Mouse (Mus musculus): ENCODE data around the gene Exosc7. TPM values are rescaled to one million over a fixed set of nuclear protein-coding genes. Genes with fewer than 3 reads are reported as not detected.

Gene Exosc7
- total RNA-seq (2014; rRNA removed), result 40.3 and 47.5 TPM in 2 replicates
- 64.1 and 65.0 TPM in 2 replicates for polyA plus RNA-seq (2015; fragmentation: Nextera tagmentation; extraction: Ambion mirVana)

DNA sequence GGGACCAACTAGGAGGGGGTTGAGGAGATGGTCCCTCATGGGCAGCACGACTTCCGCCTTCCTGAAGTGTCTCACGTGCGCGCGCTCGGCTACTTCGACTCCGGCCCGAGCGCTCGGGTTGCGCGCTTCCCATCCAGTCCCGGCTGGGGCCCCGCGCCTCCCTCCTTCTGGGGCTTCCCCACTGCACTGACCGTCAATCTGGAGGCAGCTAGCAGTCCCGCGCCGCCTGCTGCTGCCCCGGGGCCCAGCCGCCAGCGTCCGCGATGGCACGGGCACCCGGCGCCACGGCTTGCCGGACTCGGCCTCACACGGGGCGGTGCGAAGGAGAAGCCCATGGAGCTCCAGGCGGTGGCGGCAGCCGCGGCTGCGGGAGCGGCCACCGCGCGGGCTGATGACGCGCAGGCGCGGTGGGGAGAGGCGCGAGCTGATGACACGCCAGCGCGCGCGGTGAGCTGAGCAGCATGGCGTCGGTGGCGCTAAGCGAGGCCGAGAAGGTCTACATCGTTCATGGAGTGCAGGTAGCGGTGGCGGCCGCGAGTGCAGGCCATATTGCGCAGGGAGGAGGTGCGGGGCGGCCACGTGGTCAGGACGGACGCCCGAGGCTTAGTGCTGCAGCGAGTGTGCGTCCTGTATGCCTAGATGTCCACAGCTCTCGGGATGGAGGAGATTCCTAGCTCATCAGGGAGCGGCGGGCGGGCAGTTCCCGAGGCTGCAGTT is at the start of gene Exosc7, which contains the start of gene Zdhhc3:
Gene Exosc7 (plus strand): TSS at position 411 of the 717 bp plus-strand sequence.
Gene Zdhhc3 (minus strand): TSS at position 401 of the 717 bp plus-strand sequence.
- Histone ChIP-seq H3K4me1 (ENCODE audit: insufficient read depth) (0 out of 2 replicates have a peak, but pooled peaks cover 3% of the 10 kb centered on the region), H3K27ac (ENCODE audit: low read depth, low read length) (peak within 1 kb of the TSS; percentile 95), H3K9me3 (ENCODE audit: low read length) (no peaks in the 10 kb centered on the region), H3K36me3 (ENCODE audit: insufficient read depth) (0 out of 2 replicates have a peak, but pooled peaks cover 2% of the 10 kb centered on the region), H3K4me3 (ENCODE audit: low read depth, low read length) (peak within 1 kb of the TSS; percentile 99), H3K27me3 (ENCODE audit: insufficient read depth, low read length) (no peaks in the 10 kb centered on the region), H3K9ac (peak within 1 kb of the TSS; percentile 95), H3K4me2 (ENCODE audit: low read depth) (peak within 1 kb of the TSS; percentile 87)
- under 1% methylated on average over 78 of the region's 79 CpGs for WGBS
- ATAC-seq, result peak; percentile 96
- peak; percentile 27 for TF ChIP-seq CTCF (IDR thresholded peaks at IDR 0.05; ENCODE audit: low read depth)
- peak; percentile 97 for DNase-seq

DNA sequence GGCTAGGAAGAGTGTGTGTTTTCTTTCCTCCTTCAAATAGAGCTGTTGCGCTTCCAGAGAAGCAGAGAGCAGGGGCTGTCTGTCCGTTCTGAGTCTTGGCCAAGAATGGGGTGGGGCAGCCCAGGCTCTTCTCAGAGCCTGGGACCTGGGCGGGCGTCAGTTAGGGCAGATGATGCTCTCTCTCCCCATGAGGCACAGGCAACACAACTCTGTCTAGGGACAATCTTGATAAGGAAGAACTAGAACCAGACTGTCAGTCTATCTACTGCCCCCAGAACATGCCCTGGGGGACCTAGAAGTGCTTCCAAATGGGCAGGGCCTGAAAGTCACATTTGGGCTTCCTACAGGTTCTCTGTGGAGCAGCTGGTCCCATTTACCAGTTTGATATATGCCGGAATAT is 33.9 kb upstream of the Exosc7 start:
- peaks cover 74% of the 10 kb centered on the region for H3K36me3 ChIP-seq (ENCODE audit: insufficient read depth)
- no peak for DNase-seq
- no peak overlapping the region for H3K9ac ChIP-seq
- no peak for TF ChIP-seq CTCF (IDR thresholded peaks at IDR 0.05; ENCODE audit: low read depth)
- 91% methylated on average over 5 of the region's 5 CpGs for WGBS
- no peak overlapping the region for H3K4me3 ChIP-seq (ENCODE audit: low read depth, low read length)
- H3K27ac ChIP-seq (ENCODE audit: low read depth, low read length), result no peak overlapping the region
- no peaks in the 10 kb centered on the region for H3K4me1 ChIP-seq (ENCODE audit: insufficient read depth)
- H3K27me3 ChIP-seq (ENCODE audit: insufficient read depth, low read length), result no peaks in the 10 kb centered on the region
- H3K4me2 ChIP-seq (ENCODE audit: low read depth), result no peak overlapping the region
- H3K9me3 ChIP-seq (ENCODE audit: low read length), result no peaks in the 10 kb centered on the region
- no peak for ATAC-seq

DNA sequence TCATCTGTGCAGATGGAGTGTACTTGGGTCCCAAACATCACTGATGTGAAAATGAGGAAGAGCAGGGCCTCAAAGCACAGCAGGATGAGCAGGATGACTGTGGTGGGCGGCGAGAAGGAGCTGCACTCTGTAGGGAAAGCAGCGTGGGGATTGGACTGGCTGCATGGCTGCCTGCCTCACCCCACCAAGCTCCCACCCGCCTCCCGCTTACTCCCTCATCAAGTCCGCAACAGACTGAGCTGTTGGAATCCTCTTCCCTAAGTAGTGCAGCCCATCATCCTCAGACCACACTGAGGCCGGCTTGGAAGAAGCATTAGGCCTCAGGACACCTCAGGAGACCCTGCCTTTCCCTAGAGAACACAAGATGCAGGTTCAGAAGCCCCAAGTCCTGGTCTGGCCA is 32.7 kb upstream of the Exosc7 start:
- Histone ChIP-seq H3K9me3 (ENCODE audit: low read length) (no peaks in the 10 kb centered on the region), H3K4me2 (ENCODE audit: low read depth) (no peak overlapping the region), H3K4me3 (ENCODE audit: low read depth, low read length) (no peak overlapping the region), H3K27ac (ENCODE audit: low read depth, low read length) (no peak overlapping the region), H3K27me3 (ENCODE audit: insufficient read depth, low read length) (no peaks in the 10 kb centered on the region), H3K9ac (no peak overlapping the region), H3K36me3 (ENCODE audit: insufficient read depth) (peaks cover 77% of the 10 kb centered on the region), H3K4me1 (ENCODE audit: insufficient read depth) (no peaks in the 10 kb centered on the region)
- WGBS, result 88% methylated on average over 7 of the region's 7 CpGs
- no peak for TF ChIP-seq CTCF (IDR thresholded peaks at IDR 0.05; ENCODE audit: low read depth)
- DNase-seq (no peak), ATAC-seq (no peak)

DNA sequence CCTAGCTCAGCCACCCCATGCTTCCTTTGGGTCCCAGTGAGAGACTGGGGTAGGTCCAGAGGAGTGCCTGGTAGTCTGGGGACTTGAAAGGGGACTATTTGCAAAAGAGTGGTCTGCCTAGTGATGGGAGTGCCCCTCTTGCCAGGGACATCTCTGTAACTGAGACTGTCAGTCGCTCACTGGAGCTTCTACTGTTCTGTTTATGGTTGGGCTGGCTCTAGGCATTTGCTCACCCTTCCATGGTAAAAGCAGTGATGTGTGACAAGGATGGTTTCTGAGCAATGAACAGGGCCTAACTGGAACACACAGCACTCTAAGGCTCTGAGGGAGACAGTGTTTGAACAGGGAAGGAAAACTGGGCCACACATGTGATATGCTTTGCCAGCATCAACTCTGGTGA is 32.2 kb upstream of the Exosc7 start:
- 76% methylated on average over 1 of the region's 1 CpGs for WGBS
- no peak for TF ChIP-seq CTCF (IDR thresholded peaks at IDR 0.05; ENCODE audit: low read depth)
- ATAC-seq, result no peak
- Histone ChIP-seq H3K4me2 (ENCODE audit: low read depth) (no peak overlapping the region), H3K9me3 (ENCODE audit: low read length) (no peaks in the 10 kb centered on the region), H3K4me3 (ENCODE audit: low read depth, low read length) (no peak overlapping the region), H3K27me3 (ENCODE audit: insufficient read depth, low read length) (no peaks in the 10 kb centered on the region), H3K36me3 (ENCODE audit: insufficient read depth) (peaks cover 81% of the 10 kb centered on the region), H3K9ac (no peak overlapping the region), H3K27ac (ENCODE audit: low read depth, low read length) (no peak overlapping the region), H3K4me1 (ENCODE audit: insufficient read depth) (no peaks in the 10 kb centered on the region)
- DNase-seq, result no peak

DNA sequence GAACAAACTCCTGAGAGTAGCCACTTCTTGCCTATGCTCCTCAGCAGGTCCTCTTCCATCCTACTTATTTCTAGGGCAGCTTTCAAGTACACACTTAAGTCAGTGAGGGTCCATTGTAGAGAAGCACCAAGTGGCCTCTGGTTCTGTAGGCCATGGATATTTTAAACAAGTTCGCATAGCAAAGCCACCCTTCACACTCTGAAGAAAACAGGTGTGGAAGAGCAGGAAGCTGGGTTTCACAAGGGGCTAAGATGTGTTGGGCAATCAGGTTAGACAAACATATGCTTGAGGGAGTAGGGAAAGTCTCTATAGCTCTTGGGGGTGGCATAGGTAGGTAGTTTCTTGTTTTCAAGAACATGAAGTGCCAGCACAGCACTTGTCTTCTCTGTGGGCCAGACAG is 27.6 kb upstream of the Exosc7 start:
- TF ChIP-seq CTCF (IDR thresholded peaks at IDR 0.05; ENCODE audit: low read depth), result no peak
- H3K9me3 ChIP-seq (ENCODE audit: low read length), result no peaks in the 10 kb centered on the region

DNA sequence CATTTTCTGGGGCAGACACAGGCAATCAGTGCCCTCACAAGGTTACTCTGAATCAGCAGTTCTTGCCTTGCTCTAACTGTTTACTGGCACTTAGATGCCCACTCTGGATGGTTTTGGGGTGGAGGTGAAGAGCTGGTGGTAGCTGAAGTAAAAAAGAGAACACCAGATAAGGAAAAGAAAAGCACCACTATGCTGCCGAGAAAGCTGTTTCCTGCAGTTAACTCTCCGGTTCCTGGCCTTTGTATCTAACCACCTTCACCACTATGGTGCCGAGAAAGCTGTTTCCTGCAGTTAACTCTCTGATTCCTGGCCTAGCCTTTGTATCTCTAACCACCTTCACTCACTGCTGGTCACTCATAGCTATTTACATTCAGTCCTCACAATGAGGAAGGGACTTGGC is 25.5 kb upstream of the Exosc7 start:
- DNase-seq (no peak), ATAC-seq (no peak)
- Histone ChIP-seq H3K9me3 (ENCODE audit: low read length) (no peaks in the 10 kb centered on the region), H3K4me3 (ENCODE audit: low read depth, low read length) (no peak overlapping the region), H3K27me3 (ENCODE audit: insufficient read depth, low read length) (no peaks in the 10 kb centered on the region), H3K9ac (no peak overlapping the region), H3K4me1 (ENCODE audit: insufficient read depth) (no peaks in the 10 kb centered on the region), H3K27ac (ENCODE audit: low read depth, low read length) (no peak overlapping the region), H3K4me2 (ENCODE audit: low read depth) (no peak overlapping the region), H3K36me3 (ENCODE audit: insufficient read depth) (peaks cover 69% of the 10 kb centered on the region)
- WGBS, result 84% methylated on average over 3 of the region's 3 CpGs
- TF ChIP-seq CTCF (IDR thresholded peaks at IDR 0.05; ENCODE audit: low read depth), result no peak

More for the DNA sequence above, 27.6 kb upstream of the Exosc7 start:
- H3K4me3 ChIP-seq (ENCODE audit: low read depth, low read length), result no peak overlapping the region
- H3K4me1 ChIP-seq (ENCODE audit: insufficient read depth), result no peaks in the 10 kb centered on the region
- 84% methylated on average over 1 of the region's 1 CpGs for WGBS
- peaks cover 83% of the 10 kb centered on the region for H3K36me3 ChIP-seq (ENCODE audit: insufficient read depth)
- DNase-seq (no peak), ATAC-seq (no peak)
- H3K9ac ChIP-seq, result no peak overlapping the region
- H3K27me3 ChIP-seq (ENCODE audit: insufficient read depth, low read length), result no peaks in the 10 kb centered on the region
- H3K4me2 ChIP-seq (ENCODE audit: low read depth), result no peak overlapping the region
- H3K27ac ChIP-seq (ENCODE audit: low read depth, low read length), result no peak overlapping the region

DNA sequence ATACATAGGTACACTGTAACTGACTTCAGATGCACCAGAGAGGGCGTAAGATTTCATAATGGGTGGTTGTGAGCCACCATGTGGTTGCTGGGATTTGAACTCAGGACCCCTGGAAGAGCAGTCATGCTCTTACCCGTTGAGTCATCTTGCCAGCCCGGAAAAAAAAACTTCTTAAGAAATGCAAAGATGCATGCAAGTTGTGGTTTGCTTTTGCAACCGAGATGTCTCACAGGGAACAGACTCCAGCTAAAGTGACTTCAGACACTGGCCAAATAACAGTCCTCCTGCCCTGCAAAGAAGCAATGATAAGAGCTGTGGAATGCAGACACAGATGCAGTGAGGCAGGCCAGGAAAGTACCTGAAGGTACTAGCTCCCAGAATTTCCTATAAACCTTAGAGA is 22.2 kb upstream of the Exosc7 start:
- ATAC-seq, result no peak
- no peaks in the 10 kb centered on the region for H3K4me1 ChIP-seq (ENCODE audit: insufficient read depth)
- H3K4me3 ChIP-seq (ENCODE audit: low read depth, low read length), result no peak overlapping the region
- H3K9ac ChIP-seq, result no peak overlapping the region
- H3K4me2 ChIP-seq (ENCODE audit: low read depth), result no peak overlapping the region
- 95% methylated on average over 4 of the region's 4 CpGs for WGBS
- no peaks in the 10 kb centered on the region for H3K27me3 ChIP-seq (ENCODE audit: insufficient read depth, low read length)
- H3K27ac ChIP-seq (ENCODE audit: low read depth, low read length), result no peak overlapping the region
- H3K36me3 ChIP-seq (ENCODE audit: insufficient read depth), result peaks cover 62% of the 10 kb centered on the region
- H3K9me3 ChIP-seq (ENCODE audit: low read length), result no peaks in the 10 kb centered on the region
- TF ChIP-seq CTCF (IDR thresholded peaks at IDR 0.05; ENCODE audit: low read depth), result no peak
- no peak for DNase-seq

Measured in forebrain, postnatal 0 days (tissue).